Mouse (Mus musculus) kidney, postnatal 0 days (tissue): ENCODE data around the gene Zc3hav1. TPM values are rescaled to one million over a fixed set of nuclear protein-coding genes. Genes with fewer than 3 reads are reported as not detected.

Experiments used
- ATAC-seq: fragments of 200-750 bp; cut with Nextera tagmentation; replicated peaks from 2 replicates; pipeline ENCODE4 v1.8.0; 2017; ENCODE audit warnings: low read depth, moderate number of reproducible peaks, moderate TSS enrichment, moderate library complexity; ENCODE audit not compliant: low FRiP score
- DNase-seq: peaks from one replicate; pipeline ENCODE4 v3.0.0-alpha.2; 2016; ENCODE audit warnings: low spot score
- H3K27ac ChIP-seq: fragments of 300-500 bp; sonication (generic); 2 replicates; pipeline ENCODE4 v1.5.1; 2014; ENCODE audit warnings: mild to moderate bottlenecking
- H3K27me3 ChIP-seq: fragments of 300-500 bp; sonication (generic); 2 replicates; pipeline ENCODE4 v1.6.1; 2014; ENCODE audit warnings: low read length, mixed read lengths; ENCODE audit not compliant: insufficient read depth
- H3K36me3 ChIP-seq: fragments of 300-500 bp; sonication (generic); 2 replicates; pipeline ENCODE4 v1.6.1; 2014; ENCODE audit warnings: low read length, mixed read lengths; ENCODE audit not compliant: insufficient read depth
- H3K4me1 ChIP-seq: fragments of 300-500 bp; sonication (generic); replicated peaks from 2 replicates; pipeline ENCODE4 v1.6.1; 2014; ENCODE audit warnings: antibody characterized with exemption, low read length, mixed read lengths; ENCODE audit not compliant: insufficient read depth
- H3K4me2 ChIP-seq: fragments of 300-500 bp; sonication (generic); 2 replicates; pipeline ENCODE4 v1.6.1; 2014; ENCODE audit warnings: mild to moderate bottlenecking, low read length, moderate library complexity, mixed read lengths
- H3K4me3 ChIP-seq: fragments of 300-500 bp; sonication (generic); replicated peaks from 2 replicates; pipeline ENCODE4 v1.5.1; 2014; ENCODE audit warnings: low read depth, low read length
- H3K9ac ChIP-seq: fragments of 300-500 bp; sonication (generic); 2 replicates; pipeline ENCODE4 v1.6.1; 2014; ENCODE audit warnings: low read depth, low read length
- H3K9me3 ChIP-seq: fragments of 300-500 bp; sonication (generic); replicated peaks from 2 replicates; pipeline ENCODE4 v1.6.1; 2016; ENCODE audit warnings: low read length, inconsistent platforms, mixed read lengths
- CTCF ChIP-seq: IDR thresholded peaks from 2 replicates; pipeline ENCODE4 v1.5.1; 2016; ENCODE audit warnings: antibody characterized with exemption, low read depth, mild to moderate bottlenecking, moderate library complexity
- WGBS: fragments of 180-500 bp; shearing (Covaris S2); extraction: QIAGEN DNeasy Blood & Tissue Kit; methylation state at CpG from one replicate; pipeline ENCODE4 v1.1.7; 2014; 5-methylcytosine and 5-hydroxymethylcytosine counted together
- polyA plus RNA-seq: library from polyadenylated mRNA; unstranded; fragments of >200 nt; fragmentation: Nextera tagmentation; extraction: Ambion mirVana; gene quantifications from 2 replicates; pipeline ENCODE4 v1.2.1, GENCODE M21; 2015

Gene Zc3hav1
- polyA plus RNA-seq, 1 experiment from 2014 or later: 5.6 TPM

DNA sequence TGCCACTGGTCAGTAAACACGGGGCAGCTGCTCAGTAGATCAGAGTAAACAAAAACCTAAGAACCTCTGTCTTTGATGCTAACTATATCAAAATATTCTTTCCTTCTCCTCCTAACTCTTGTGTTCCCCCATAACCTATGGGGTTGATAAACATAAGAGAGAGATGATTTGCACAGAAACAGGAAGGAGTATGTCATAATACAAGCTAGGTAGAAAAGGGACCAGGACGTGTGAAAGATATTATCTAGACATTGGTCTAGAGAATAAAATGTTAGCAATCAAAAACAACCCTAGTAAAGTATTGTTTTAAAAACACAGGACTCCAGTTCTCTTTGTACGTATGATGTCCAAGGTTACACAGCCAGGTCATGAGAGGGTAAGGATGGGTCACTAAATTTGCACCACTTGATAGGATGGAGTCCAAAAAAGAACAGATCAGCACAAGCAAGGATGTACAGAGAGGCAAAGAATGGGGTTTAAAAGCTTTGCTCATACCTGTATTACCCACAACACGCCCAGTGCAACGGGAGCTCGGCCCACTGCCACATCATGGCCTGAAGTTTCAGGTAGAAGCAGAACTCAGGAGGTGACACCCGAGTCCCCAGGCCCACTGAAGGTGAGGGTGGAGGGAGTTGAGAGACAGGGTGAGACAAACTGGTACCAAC lies 10.3 kb downstream of the Zc3hav1 start:
- DNase-seq (no peak), ATAC-seq (no peak)
- no peaks in the 10 kb centered on the region for H3K36me3 ChIP-seq
- no peak overlapping the region for H3K9ac ChIP-seq
- TF ChIP-seq CTCF: no peak
- H3K27ac ChIP-seq: no peak overlapping the region
- H3K27me3 ChIP-seq: no peaks in the 10 kb centered on the region
- H3K4me3 ChIP-seq: no peak overlapping the region
- 0 out of 2 replicates have a peak, but pooled peaks cover 4% of the 10 kb centered on the region for H3K4me1 ChIP-seq
- 79% methylated on average over 7 of the region's 7 CpGs for WGBS
- no peak overlapping the region for H3K4me2 ChIP-seq
- H3K9me3 ChIP-seq: no peaks in the 10 kb centered on the region

- Histone ChIP-seq H3K9ac (no peak overlapping the region), H3K36me3 (no peaks in the 10 kb centered on the region), H3K4me1 (0 out of 2 replicates have a peak, but pooled peaks cover 4% of the 10 kb centered on the region), H3K4me2 (no peak overlapping the region), H3K4me3 (no peak overlapping the region), H3K27me3 (no peaks in the 10 kb centered on the region), H3K27ac (no peak overlapping the region), H3K9me3 (no peaks in the 10 kb centered on the region)
- ATAC-seq: no peak
- WGBS: 52% methylated on average over 3 of the region's 3 CpGs
- DNase-seq: no peak
- TF ChIP-seq CTCF: no peak
Measured at GRCm38 (mm10) chr6:38343581-38343980, 10.8 kb downstream of the Zc3hav1 start.

DNA sequence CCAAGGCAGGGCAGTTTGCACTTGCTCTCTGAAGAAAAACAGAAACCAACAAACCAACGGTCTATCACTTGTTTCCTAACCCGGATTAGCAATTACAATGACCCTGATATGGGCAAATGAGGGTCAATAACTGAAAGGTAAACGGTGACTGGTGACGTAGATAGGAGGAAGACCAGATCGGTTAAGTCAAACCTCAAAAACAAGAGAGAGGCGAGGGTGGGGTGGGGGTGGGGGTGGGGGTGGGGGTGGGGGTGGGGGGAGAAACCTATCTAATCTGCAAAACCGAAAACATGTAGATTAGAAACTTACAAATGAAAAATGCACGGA lies 11.8 kb downstream of the Zc3hav1 start:
- Histone ChIP-seq H3K4me1 (0 out of 2 replicates have a peak, but pooled peaks cover 4% of the 10 kb centered on the region), H3K36me3 (no peaks in the 10 kb centered on the region), H3K27ac (no peak overlapping the region), H3K9ac (no peak overlapping the region), H3K9me3 (no peaks in the 10 kb centered on the region), H3K4me2 (no peak overlapping the region), H3K4me3 (no peak overlapping the region), H3K27me3 (no peaks in the 10 kb centered on the region)
- 74% methylated on average over 8 of the region's 8 CpGs for WGBS
- DNase-seq (no peak), ATAC-seq (no peak)
- TF ChIP-seq CTCF: no peak

GRCm38 (mm10) chr6:38341751-38342665 lies 12.4 kb downstream of the Zc3hav1 start:
- Histone ChIP-seq H3K4me2 (no peak overlapping the region; the same call in 1 of the 2 replicates), H3K27ac (no peak overlapping the region), H3K9me3 (no peaks in the 10 kb centered on the region), H3K36me3 (no peaks in the 10 kb centered on the region), H3K9ac (no peak overlapping the region), H3K4me3 (no peak overlapping the region), H3K27me3 (no peaks in the 10 kb centered on the region), H3K4me1 (0 out of 2 replicates have a peak, but pooled peaks cover 4% of the 10 kb centered on the region)
- 59% methylated on average over 11 of the region's 11 CpGs for WGBS
- DNase-seq (no peak), ATAC-seq (no peak)
- no peak for TF ChIP-seq CTCF

- Histone ChIP-seq H3K36me3 (0 out of 2 replicates have a peak, but pooled peaks cover 3% of the 10 kb centered on the region), H3K9ac (no peak overlapping the region), H3K27me3 (no peaks in the 10 kb centered on the region), H3K4me2 (no peak overlapping the region), H3K4me1 (0 out of 2 replicates have a peak, but pooled peaks cover 4% of the 10 kb centered on the region), H3K9me3 (no peaks in the 10 kb centered on the region), H3K4me3 (no peak overlapping the region), H3K27ac (no peak overlapping the region)
- 80% methylated on average over 2 of the region's 2 CpGs for WGBS
- ATAC-seq (no peak), DNase-seq (no peak)
- TF ChIP-seq CTCF: no peak
Measured at GRCm38 (mm10) chr6:38339078-38339477, 15.3 kb downstream of the Zc3hav1 start.

GRCm38 (mm10) chr6:38337951-38338350 lies 16.5 kb downstream of the Zc3hav1 start:
- Histone ChIP-seq H3K9me3 (no peaks in the 10 kb centered on the region), H3K4me2 (no peak overlapping the region), H3K4me3 (no peak overlapping the region), H3K9ac (no peak overlapping the region), H3K36me3 (0 out of 2 replicates have a peak, but pooled peaks cover 3% of the 10 kb centered on the region), H3K27me3 (no peaks in the 10 kb centered on the region), H3K4me1 (0 out of 2 replicates have a peak, but pooled peaks cover 4% of the 10 kb centered on the region), H3K27ac (no peak overlapping the region)
- ATAC-seq: no peak
- no peak for DNase-seq
- TF ChIP-seq CTCF: no peak
- 58% methylated on average over 6 of the region's 6 CpGs for WGBS
